Mouse (Mus musculus) MEL (cell line): ENCODE data around the gene Sycp1.

ENCODE experiments used
- CHD2 ChIP-seq: IDR thresholded peaks from 2 replicates; pipeline ENCODE4 v1.6.1; 2011; ENCODE audit warnings: low read length, improper control_type of control experiment
- CTCF ChIP-seq, 3 experiments: IDR thresholded peaks in 2 of 3; conservative IDR thresholded peaks in 1 of 3; 2 replicates each; pipeline ENCODE4 v1.5.1; 2011 to 2012; ENCODE audit warnings: low read length in 3 of 3, low read depth in 2 of 3, mild to moderate bottlenecking in 2 of 3, improper control_type of control experiment in 1 of 3, inconsistent platforms in 1 of 3, mixed read lengths in 1 of 3, moderate library complexity in 1 of 3; ENCODE audit not compliant: control insufficient read depth in 1 of 3, insufficient read depth in 1 of 3, poor library complexity in 1 of 3, severe bottlenecking in 1 of 3
- EP300 ChIP-seq, 2 experiments: IDR thresholded peaks; 2 replicates each; pipeline ENCODE4 v1.6.1; 2011; ENCODE audit warnings: improper control_type of control experiment in 2 of 2, low read length in 2 of 2, low read depth in 1 of 2, mild to moderate bottlenecking in 1 of 2
- POLR2A ChIP-seq, 2 experiments: IDR thresholded peaks; 2 replicates each; pipeline ENCODE4 v1.6.1; 2011 to 2012; ENCODE audit warnings: low read length in 2 of 2, mild to moderate bottlenecking in 2 of 2, control low read depth in 1 of 2, improper control_type of control experiment in 1 of 2, low read depth in 1 of 2, moderate library complexity in 1 of 2; ENCODE audit not compliant: control insufficient read depth in 1 of 2, insufficient read depth in 1 of 2, poor library complexity in 1 of 2
- SIN3A ChIP-seq: IDR thresholded peaks from 2 replicates; pipeline ENCODE4 v1.6.1; 2012; ENCODE audit warnings: low read length, improper control_type of control experiment, inconsistent platforms
- UBTF ChIP-seq: IDR thresholded peaks from 2 replicates; pipeline ENCODE4 v1.6.1; 2012; ENCODE audit warnings: low read depth, mild to moderate bottlenecking, inconsistent platforms, low read length, improper control_type of control experiment, moderate library complexity, borderline replicate concordance; ENCODE audit not compliant: insufficient read depth

- TF ChIP-seq EP300 (IDR thresholded peaks at IDR 0.05; ENCODE audit: low read depth in 1 of 2, low read length in 2 of 2): no peak
- TF ChIP-seq POLR2A (IDR thresholded peaks at IDR 0.05; ENCODE audit: control insufficient read depth in 1 of 2, insufficient read depth in 1 of 2, low read depth in 1 of 2, low read length in 2 of 2, poor library complexity in 1 of 2): no peak
- no peak for TF ChIP-seq CTCF (IDR thresholded peaks at IDR 0.05 in 2 of 3, conservative IDR thresholded peaks at IDR 0.05 in 1 of 3; ENCODE audit: control insufficient read depth in 1 of 3, insufficient read depth in 1 of 3, low read depth in 2 of 3, low read length in 3 of 3, poor library complexity in 1 of 3, severe bottlenecking in 1 of 3)
- TF ChIP-seq UBTF: no peak
- no peak for TF ChIP-seq CHD2
- TF ChIP-seq SIN3A: no peak
These were observed 19.7 kb upstream of the Sycp1 start for GRCm38 (mm10) chr3:102955596-102955995.
